Mouse (Mus musculus) Patski (cell line): ENCODE data around the gene Wdr6. TPM values are rescaled to one million over a fixed set of nuclear protein-coding genes. Genes with fewer than 3 reads are reported as not detected.
A peak's percentile ranks its signal among the peaks of the same experiment; 100 is the strongest.
"Not testable (repeated sequence)": the region's sequence is repeated elsewhere in the genome, so short reads cannot be mapped to it uniquely, and the experiment has no call there.

Source experiments
- ATAC-seq: fragments of 100-300 bp; one replicate; pipeline ENCODE4 v1.8.0; 2021
- CTCF ChIA-PET: fragments of 350-600 bp; sonication (Branson Sonifier 250); formaldehyde crosslinking; loops from one replicate; lab custom pipeline; 2022; ENCODE audit warnings: inconsistent platforms; lab: Charles Lee
- POLR2A ChIA-PET: fragments of 350-600 bp; sonication (Branson Sonifier 250); formaldehyde crosslinking; loops from one replicate; lab custom pipeline; 2022; ENCODE audit warnings: antibody characterized with exemption, inconsistent platforms; lab: Charles Lee
- DNase-seq: peaks from one replicate; pipeline ENCODE4 v3.0.0-alpha.2; 2011; ENCODE audit warnings: low read depth, low spot score
- H3K27me3 ChIP-seq: fragments of 371-371 bp; one replicate; pipeline ENCODE4 v1.5.1; 2021
- CTCF ChIP-seq: fragments of 100-300 bp; IDR thresholded peaks from one replicate; pipeline ENCODE4 v1.5.1; 2021
- in situ Hi-C: fragments of 300-500 bp; cut with MboI; formaldehyde crosslinking; loops from 3 replicates; pipeline ENCODE4 v1.11.1; 2018; ENCODE audit warnings: low pct_unique_long_range_greater_than_20kb, mixed read lengths
- polyA plus RNA-seq: library from polyadenylated mRNA; unstranded; gene quantifications from one replicate; pipeline ENCODE4 v1.2.3, GENCODE M21; 2021

Gene Wdr6
- polyA plus RNA-seq: 60.6 TPM

- ATAC-seq: peak; percentile 92
- POLR2A ChIA-PET: interaction anchor here (1.6 kb wide), 1 partner anchor 10 kb away, joined by 11 read pairs; no protein-coding TSS in a partner anchor
- TF ChIP-seq CTCF: no peak
- DNase-seq: no peak
- in situ Hi-C loops: no loop called here
- CTCF ChIA-PET: interaction anchor here (1.3 kb wide), 1 partner anchor 13 kb away, joined by 5 read pairs; no protein-coding TSS in a partner anchor
- no peaks in the 10 kb centered on the region for H3K27me3 ChIP-seq
These were observed at the start of gene Wdr6 for GRCm38 (mm10) chr9:108578545-108579343. Gene Wdr6, minus strand, starts transcription at chr9:108578739.

GRCm38 (mm10) chr9:108628141-108628540 is 49.6 kb upstream of the Wdr6 start:
- ChIA-PET CTCF (no interaction called here), POLR2A (no interaction called here)
- no peak for TF ChIP-seq CTCF
- ATAC-seq: no peak
- H3K27me3 ChIP-seq: no peaks in the 10 kb centered on the region
- no peak for DNase-seq
- in situ Hi-C loops: no loop called here

GRCm38 (mm10) chr9:108626498-108626897 is 48.0 kb upstream of the Wdr6 start:
- no peaks in the 10 kb centered on the region for H3K27me3 ChIP-seq
- no peak for DNase-seq
- in situ Hi-C loops: no loop called here
- ChIA-PET CTCF (no interaction called here), POLR2A (no interaction called here)
- no peak for ATAC-seq
- no peak for TF ChIP-seq CTCF

GRCm38 (mm10) chr9:108617301-108617700 is 38.8 kb upstream of the Wdr6 start:
- no peak for TF ChIP-seq CTCF
- ChIA-PET POLR2A (no interaction called here), CTCF (interaction anchor here (1.3 kb wide), 1 partner anchor 21 kb away, joined by 3 read pairs; no protein-coding TSS in a partner anchor)
- ATAC-seq: no peak
- no peaks in the 10 kb centered on the region for H3K27me3 ChIP-seq
- DNase-seq: no peak
- in situ Hi-C loops: no loop called here

- ChIA-PET POLR2A (no interaction called here), CTCF (interaction anchor here (1.0 to 1.4 kb wide), 2 partner anchors 8 to 35 kb away, joined by 3 read pairs; no protein-coding TSS in a partner anchor)
- DNase-seq (no peak), ATAC-seq (no peak)
- no peak for TF ChIP-seq CTCF
- in situ Hi-C loops: no loop called here
- H3K27me3 ChIP-seq: no peaks in the 10 kb centered on the region
These were observed 32.9 kb upstream of the Wdr6 start for GRCm38 (mm10) chr9:108611488-108611887.

- no peak for DNase-seq
- ChIA-PET CTCF (no interaction called here), POLR2A (no interaction called here)
These were observed 30.4 kb upstream of the Wdr6 start for GRCm38 (mm10) chr9:108608889-108609288.

GRCm38 (mm10) chr9:108607929-108608328 is 29.4 kb upstream of the Wdr6 start:
- CTCF ChIA-PET, DNase-seq, in situ Hi-C loops, H3K27me3 ChIP-seq, ATAC-seq, POLR2A ChIA-PET: not testable (repeated sequence)

More at GRCm38 (mm10) chr9:108608889-108609288, 30.4 kb upstream of the Wdr6 start:
- no peak for ATAC-seq
- H3K27me3 ChIP-seq: no peaks in the 10 kb centered on the region
- in situ Hi-C loops: no loop called here
- no peak for TF ChIP-seq CTCF

GRCm38 (mm10) chr9:108601986-108602385 is 23.4 kb upstream of the Wdr6 start:
- ChIA-PET CTCF (no interaction called here), POLR2A (no interaction called here)
- DNase-seq (no peak), ATAC-seq (no peak)
- in situ Hi-C loops: no loop called here
- H3K27me3 ChIP-seq: no peaks in the 10 kb centered on the region
- TF ChIP-seq CTCF: no peak

- no peaks in the 10 kb centered on the region for H3K27me3 ChIP-seq
- POLR2A ChIA-PET: no interaction called here
- CTCF ChIA-PET: no interaction called here
- TF ChIP-seq CTCF: no peak
- ATAC-seq: no peak
- DNase-seq: no peak
- in situ Hi-C loops: no loop called here
These were observed 21.5 kb upstream of the Wdr6 start for GRCm38 (mm10) chr9:108600011-108600410.

GRCm38 (mm10) chr9:108599021-108599566 is 20.6 kb upstream of the Wdr6 start:
- POLR2A ChIA-PET: no interaction called here
- in situ Hi-C loops: no loop called here

More at GRCm38 (mm10) chr9:108599021-108599566, 20.6 kb upstream of the Wdr6 start:
- CTCF ChIA-PET: no interaction called here
- TF ChIP-seq CTCF: no peak
- ATAC-seq (no peak), DNase-seq (no peak)
- no peaks in the 10 kb centered on the region for H3K27me3 ChIP-seq
